Mouse (Mus musculus): ENCODE results near the gene S100a5. TPM values are rescaled to one million over a fixed set of nuclear protein-coding genes. Genes with fewer than 3 reads are reported as not detected.

Gene S100a5
- polyA plus RNA-seq, 1 experiment from 2014 or later: 1.4 TPM

GRCm38 (mm10) chr3:90601486-90602110 is 6.7 kb upstream of the S100a5 start, which contains the start of gene Gm42674:
Gene Gm42674, plus strand, starts transcription at chr3:90601904.
- DNase-seq (ENCODE audit: low spot score): no peak
- Histone ChIP-seq H3K9ac (ENCODE audit: low read depth, low read length) (no peak within 1 kb of the TSS), H3K36me3 (ENCODE audit: insufficient read depth, low read length) (no peaks in the 10 kb centered on the region), H3K4me1 (replicated peaks; ENCODE audit: insufficient read depth, low read length) (peaks cover 3% of the 10 kb centered on the region; the same call in 1 of the 2 replicates), H3K4me3 (replicated peaks; ENCODE audit: low read depth, low read length) (no peak within 1 kb of the TSS), H3K9me3 (replicated peaks; ENCODE audit: low read length) (no peaks in the 10 kb centered on the region), H3K27me3 (ENCODE audit: insufficient read depth, low read length) (no peaks in the 10 kb centered on the region), H3K4me2 (ENCODE audit: low read length) (no peak within 1 kb of the TSS), H3K27ac (no peak within 1 kb of the TSS)
- ATAC-seq (replicated peaks; ENCODE audit: low FRiP score, low read depth): no peak
- no peak for TF ChIP-seq CTCF (IDR thresholded peaks at IDR 0.05; ENCODE audit: low read depth)
- 78% methylated on average over 11 of the region's 11 CpGs for WGBS

GRCm38 (mm10) chr3:90603623-90604022 is 4.7 kb upstream of the S100a5 start, which contains the start of gene S100a4:
Gene S100a4, plus strand, starts transcription at chr3:90603771.
- Histone ChIP-seq H3K27me3 (ENCODE audit: insufficient read depth, low read length) (no peaks in the 10 kb centered on the region), H3K9me3 (replicated peaks; ENCODE audit: low read length) (no peaks in the 10 kb centered on the region), H3K4me2 (ENCODE audit: low read length) (no peak within 1 kb of the TSS), H3K4me3 (replicated peaks; ENCODE audit: low read depth, low read length) (no peak within 1 kb of the TSS), H3K27ac (peak within 1 kb of the TSS; percentile 55; the same call in 1 of the 2 replicates), H3K9ac (ENCODE audit: low read depth, low read length) (no peak within 1 kb of the TSS), H3K36me3 (ENCODE audit: insufficient read depth, low read length) (no peaks in the 10 kb centered on the region), H3K4me1 (replicated peaks; ENCODE audit: insufficient read depth, low read length) (peaks cover 3% of the 10 kb centered on the region; the same call in 1 of the 2 replicates)
- ATAC-seq (replicated peaks; ENCODE audit: low FRiP score, low read depth): no peak
- 48% methylated on average over 3 of the region's 3 CpGs for whole genome bisulfite sequencing
- TF ChIP-seq CTCF (IDR thresholded peaks at IDR 0.05; ENCODE audit: low read depth): no peak
- DNase-seq (ENCODE audit: low spot score): peak; percentile 53

- no peak; the same call in 1 of the 2 replicates for ATAC-seq (replicated peaks; ENCODE audit: low FRiP score, low read depth)
- no peak for TF ChIP-seq CTCF (IDR thresholded peaks at IDR 0.05; ENCODE audit: low read depth)
Measured at GRCm38 (mm10) chr3:90604416-90604815, 3.9 kb upstream of the S100a5 start.

GRCm38 (mm10) chr3:90605049-90605448 is 3.3 kb upstream of the S100a5 start:
- Histone ChIP-seq H3K4me1 (replicated peaks; ENCODE audit: insufficient read depth, low read length) (peaks cover 3% of the 10 kb centered on the region; the same call in 1 of the 2 replicates), H3K9me3 (replicated peaks; ENCODE audit: low read length) (no peaks in the 10 kb centered on the region), H3K27me3 (ENCODE audit: insufficient read depth, low read length) (no peaks in the 10 kb centered on the region), H3K27ac (peak overlapping the region; percentile 55; the same call in 1 of the 2 replicates), H3K4me3 (replicated peaks; ENCODE audit: low read depth, low read length) (no peak overlapping the region), H3K36me3 (ENCODE audit: insufficient read depth, low read length) (no peaks in the 10 kb centered on the region), H3K4me2 (ENCODE audit: low read length) (no peak overlapping the region), H3K9ac (ENCODE audit: low read depth, low read length) (no peak overlapping the region)
- ATAC-seq (replicated peaks; ENCODE audit: low FRiP score, low read depth) (no peak), DNase-seq (ENCODE audit: low spot score) (no peak)
- WGBS: 79% methylated on average over 3 of the region's 3 CpGs
- no peak for TF ChIP-seq CTCF (IDR thresholded peaks at IDR 0.05; ENCODE audit: low read depth)

More at GRCm38 (mm10) chr3:90604416-90604815, 3.9 kb upstream of the S100a5 start:
- Histone ChIP-seq H3K27me3 (ENCODE audit: insufficient read depth, low read length) (no peaks in the 10 kb centered on the region), H3K4me3 (replicated peaks; ENCODE audit: low read depth, low read length) (no peak overlapping the region), H3K4me1 (replicated peaks; ENCODE audit: insufficient read depth, low read length) (peaks cover 3% of the 10 kb centered on the region; the same call in 1 of the 2 replicates), H3K27ac (peak overlapping the region; percentile 55; the same call in 1 of the 2 replicates), H3K36me3 (ENCODE audit: insufficient read depth, low read length) (no peaks in the 10 kb centered on the region), H3K9me3 (replicated peaks; ENCODE audit: low read length) (no peaks in the 10 kb centered on the region), H3K9ac (ENCODE audit: low read depth, low read length) (no peak overlapping the region), H3K4me2 (ENCODE audit: low read length) (no peak overlapping the region)
- DNase-seq (ENCODE audit: low spot score): peak; percentile 84
- 30% methylated on average over 4 of the region's 4 CpGs for WGBS

- 80% methylated on average over 2 of the region's 2 CpGs for WGBS
- ATAC-seq (replicated peaks; ENCODE audit: low FRiP score, low read depth): no peak
Measured at GRCm38 (mm10) chr3:90605736-90606135, 2.6 kb upstream of the S100a5 start.

GRCm38 (mm10) chr3:90606185-90606584 is 2.1 kb upstream of the S100a5 start:
- peak; percentile 83 for DNase-seq (ENCODE audit: low spot score)
- H3K9ac ChIP-seq (ENCODE audit: low read depth, low read length): no peak overlapping the region
- H3K4me2 ChIP-seq (ENCODE audit: low read length): no peak overlapping the region
- H3K9me3 ChIP-seq (replicated peaks; ENCODE audit: low read length): no peaks in the 10 kb centered on the region
- no peaks in the 10 kb centered on the region for H3K27me3 ChIP-seq (ENCODE audit: insufficient read depth, low read length)
- H3K27ac ChIP-seq: 0 out of 2 replicates have a peak overlapping the region, but pooled peaks have one; percentile 21
- no peak for ATAC-seq (replicated peaks; ENCODE audit: low FRiP score, low read depth)
- H3K36me3 ChIP-seq (ENCODE audit: insufficient read depth, low read length): no peaks in the 10 kb centered on the region
- 72% methylated on average over 6 of the region's 6 CpGs for WGBS
- H3K4me1 ChIP-seq (replicated peaks; ENCODE audit: insufficient read depth, low read length): peaks cover 3% of the 10 kb centered on the region; the same call in 1 of the 2 replicates
- no peak overlapping the region for H3K4me3 ChIP-seq (replicated peaks; ENCODE audit: low read depth, low read length)
- TF ChIP-seq CTCF (IDR thresholded peaks at IDR 0.05; ENCODE audit: low read depth): no peak

More at GRCm38 (mm10) chr3:90605736-90606135, 2.6 kb upstream of the S100a5 start:
- 0 out of 2 replicates have a peak overlapping the region, but pooled peaks have one; percentile 21 for H3K27ac ChIP-seq
- no peak for DNase-seq (ENCODE audit: low spot score)
- no peak overlapping the region for H3K9ac ChIP-seq (ENCODE audit: low read depth, low read length)
- H3K9me3 ChIP-seq (replicated peaks; ENCODE audit: low read length): no peaks in the 10 kb centered on the region
- H3K4me2 ChIP-seq (ENCODE audit: low read length): no peak overlapping the region
- no peak for TF ChIP-seq CTCF (IDR thresholded peaks at IDR 0.05; ENCODE audit: low read depth)
- H3K36me3 ChIP-seq (ENCODE audit: insufficient read depth, low read length): no peaks in the 10 kb centered on the region
- no peak overlapping the region for H3K4me3 ChIP-seq (replicated peaks; ENCODE audit: low read depth, low read length)
- H3K4me1 ChIP-seq (replicated peaks; ENCODE audit: insufficient read depth, low read length): peaks cover 3% of the 10 kb centered on the region; the same call in 1 of the 2 replicates
- no peaks in the 10 kb centered on the region for H3K27me3 ChIP-seq (ENCODE audit: insufficient read depth, low read length)

Measured in kidney, postnatal 0 days (tissue).